Mouse (Mus musculus) left cerebral cortex, postnatal 4 days (tissue): ENCODE results near the gene Nlrc5. TPM values are rescaled to one million over a fixed set of nuclear protein-coding genes. Genes with fewer than 3 reads are reported as not detected.
A peak's percentile ranks its signal among the peaks of the same experiment; 100 is the strongest.
"Not testable (repeated sequence)": the region's sequence is repeated elsewhere in the genome, so short reads cannot be mapped to it uniquely, and the experiment has no call there.

Experiments
- DNase-seq: peaks from one replicate; pipeline ENCODE4 v3.0.0-alpha.2; 2022
- intact Hi-C: fragments of 180-260 bp; cut with DNase I; formaldehyde crosslinking; loops from one replicate; pipeline ENCODE4 v1.15.1; 2025
- total RNA-seq, 2 experiments: library from RNA; stranded (reverse); gene quantifications; 2 replicates each; pipeline ENCODE4 v1.2.3; 2021

Nlrc5 gene
- under 1 TPM; 0.30 to 0.81 TPM for total RNA-seq

GRCm38 (mm10) chr8:94433981-94434466, at the start of gene Nlrc5:
Nlrc5 (plus strand) TSS chr8:94434356.
- peak; percentile 47 for DNase-seq

GRCm38 (mm10) chr8:94385506-94386213, 48.5 kb upstream of the Nlrc5 start:
- intact Hi-C loops, result no loop called here
- no peak for DNase-seq

More at GRCm38 (mm10) chr8:94433981-94434466, at the start of gene Nlrc5:
- intact Hi-C loops, result no loop called here

- peak; percentile 98 for DNase-seq
- intact Hi-C loops, result no loop called here
These were observed 47.7 kb upstream of the Nlrc5 start, which contains the start of gene Herpud1 for GRCm38 (mm10) chr8:94386214-94387026. Herpud1 (plus strand) TSS chr8:94386438.

- peak; percentile 82 for DNase-seq
- intact Hi-C loops, result no loop called here
These were observed 47.0 kb upstream of the Nlrc5 start for GRCm38 (mm10) chr8:94387027-94387684.

- intact Hi-C loops, result no loop called here
- DNase-seq, result no peak
These were observed 46.4 kb upstream of the Nlrc5 start for GRCm38 (mm10) chr8:94387785-94388184.

- DNase-seq, result no peak
- intact Hi-C loops, result no loop called here
These were observed 44.6 kb upstream of the Nlrc5 start for GRCm38 (mm10) chr8:94389531-94389930.

- intact Hi-C loops, result no loop called here
- DNase-seq, result no peak
These were observed 43.7 kb upstream of the Nlrc5 start for GRCm38 (mm10) chr8:94390429-94390828.

GRCm38 (mm10) chr8:94390910-94391309, 43.2 kb upstream of the Nlrc5 start:
- no peak for DNase-seq
- intact Hi-C loops, result no loop called here

GRCm38 (mm10) chr8:94392147-94392546, 42.0 kb upstream of the Nlrc5 start:
- intact Hi-C loops, result no loop called here
- peak; percentile 38 for DNase-seq

- no peak for DNase-seq
- intact Hi-C loops, result no loop called here
These were observed 41.5 kb upstream of the Nlrc5 start for GRCm38 (mm10) chr8:94392648-94393047.

GRCm38 (mm10) chr8:94395851-94396540, 38.2 kb upstream of the Nlrc5 start:
- intact Hi-C loops, result loop anchor here (5.0 kb wide), 1 partner anchor 54 kb away; no protein-coding TSS in a partner anchor
- DNase-seq, result no peak

GRCm38 (mm10) chr8:94396964-94397657, 37.0 kb upstream of the Nlrc5 start:
- peak; percentile 61 for DNase-seq
- intact Hi-C loops, result loop anchor here (5.0 kb wide), 1 partner anchor 55 kb away; no protein-coding TSS in a partner anchor

- intact Hi-C loops, result loop anchor here (5.0 kb wide), 1 partner anchor 56 kb away; no protein-coding TSS in a partner anchor
- DNase-seq, result no peak
These were observed 35.6 kb upstream of the Nlrc5 start for GRCm38 (mm10) chr8:94398587-94398986.

- DNase-seq, result no peak
- intact Hi-C loops, result loop anchor here (5.0 kb wide), 1 partner anchor 57 kb away; no protein-coding TSS in a partner anchor
These were observed 34.7 kb upstream of the Nlrc5 start for GRCm38 (mm10) chr8:94399361-94399953.

GRCm38 (mm10) chr8:94399957-94400356, 34.2 kb upstream of the Nlrc5 start:
- not testable (repeated sequence) for DNase-seq
- intact Hi-C loops, result loop anchor here (5.0 kb wide), 1 partner anchor 58 kb away; no protein-coding TSS in a partner anchor

- intact Hi-C loops, result no loop called here
- no peak for DNase-seq
These were observed 25.6 kb upstream of the Nlrc5 start for GRCm38 (mm10) chr8:94408443-94409080.

GRCm38 (mm10) chr8:94409523-94409922, 24.6 kb upstream of the Nlrc5 start:
- DNase-seq, result no peak
- intact Hi-C loops, result no loop called here

- intact Hi-C loops, result no loop called here
- DNase-seq, result no peak
These were observed 21.6 kb upstream of the Nlrc5 start for GRCm38 (mm10) chr8:94412518-94412917.

- no peak for DNase-seq
- intact Hi-C loops, result no loop called here
These were observed 20.6 kb upstream of the Nlrc5 start for GRCm38 (mm10) chr8:94413509-94413908.
